Mouse (Mus musculus): ENCODE measurements around the gene Hspa1l.

GRCm38 (mm10) chr17:34946486-34947140, 25.9 kb upstream of the Hspa1l start:
- TF ChIP-seq CTCF (IDR thresholded peaks at IDR 0.05; ENCODE audit: extremely low read depth, insufficient read depth, low read length) (no peak), POLR2A (IDR thresholded peaks at IDR 0.05; ENCODE audit: extremely low read depth, insufficient read depth, low read length) (no peak)
